Mouse (Mus musculus): ENCODE results near the gene 4632433K11Rik.

The 4632433K11Rik gene

DNA sequence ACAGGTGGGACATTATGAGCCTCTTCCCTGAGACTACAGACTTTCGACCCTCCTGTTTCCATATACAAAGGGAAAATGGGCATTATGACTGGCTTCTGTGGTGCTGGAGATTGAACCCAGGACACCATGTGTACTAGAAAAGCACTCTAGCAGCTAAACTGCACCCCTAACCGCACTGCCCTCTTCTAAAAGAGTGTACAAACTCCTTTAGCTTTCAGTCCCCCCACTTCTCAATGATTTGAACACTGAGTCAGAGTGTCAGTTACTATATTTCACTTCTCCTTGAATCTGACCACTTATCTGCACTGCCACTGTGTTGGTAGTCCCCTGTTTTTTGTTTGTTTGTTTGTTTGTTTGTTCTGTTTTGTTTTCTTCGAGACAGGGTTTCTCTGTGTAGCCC is at the start of gene 4632433K11Rik:
Gene 4632433K11Rik (plus strand): TSS at position 301 of the 400 bp plus-strand sequence.
- WGBS, result 86% methylated on average over 3 of the region's 3 CpGs

DNA sequence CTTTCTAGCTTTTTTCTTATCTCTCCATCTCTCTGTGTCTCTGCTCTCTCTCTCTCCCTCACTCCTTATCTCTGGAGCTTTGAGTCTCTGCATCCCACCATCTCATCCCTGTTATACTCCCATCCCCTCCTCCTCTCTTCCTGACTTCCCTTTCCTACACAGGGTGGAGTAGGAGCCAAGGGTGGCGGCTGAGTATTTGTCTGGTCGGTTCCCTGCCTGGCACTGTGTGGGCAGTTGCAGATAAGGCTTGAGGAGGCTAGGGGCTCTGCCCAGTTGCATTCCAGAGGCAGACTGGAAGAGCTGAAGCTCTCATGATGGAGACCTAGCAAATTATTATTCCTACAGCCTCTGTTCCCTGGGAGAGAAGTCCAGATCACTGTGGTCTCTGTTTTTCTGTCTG is 45.7 kb upstream of the 4632433K11Rik start:
- 57% methylated on average over 2 of the region's 2 CpGs for WGBS

GRCm38 (mm10) chr7:4993347-4993998 is 40.4 kb upstream of the 4632433K11Rik start:
- 59% methylated on average over 55 of the region's 55 CpGs for WGBS

- WGBS, result 67% methylated on average over 59 of the region's 59 CpGs
These were observed 39.7 kb upstream of the 4632433K11Rik start for GRCm38 (mm10) chr7:4993999-4994788.

- 5% methylated on average over 19 of the region's 19 CpGs for WGBS
These were observed 38.5 kb upstream of the 4632433K11Rik start for GRCm38 (mm10) chr7:4995268-4996002.

GRCm38 (mm10) chr7:4996003-4996895 is 37.7 kb upstream of the 4632433K11Rik start, which contains the start of gene Zfp579:
Gene Zfp579, minus strand, starts transcription at chr7:4996158.
- 3% methylated on average over 17 of the region's 26 CpGs for WGBS

- 37% methylated on average over 8 of the region's 8 CpGs for WGBS
These were observed 37.0 kb upstream of the 4632433K11Rik start for GRCm38 (mm10) chr7:4996934-4997333.

DNA sequence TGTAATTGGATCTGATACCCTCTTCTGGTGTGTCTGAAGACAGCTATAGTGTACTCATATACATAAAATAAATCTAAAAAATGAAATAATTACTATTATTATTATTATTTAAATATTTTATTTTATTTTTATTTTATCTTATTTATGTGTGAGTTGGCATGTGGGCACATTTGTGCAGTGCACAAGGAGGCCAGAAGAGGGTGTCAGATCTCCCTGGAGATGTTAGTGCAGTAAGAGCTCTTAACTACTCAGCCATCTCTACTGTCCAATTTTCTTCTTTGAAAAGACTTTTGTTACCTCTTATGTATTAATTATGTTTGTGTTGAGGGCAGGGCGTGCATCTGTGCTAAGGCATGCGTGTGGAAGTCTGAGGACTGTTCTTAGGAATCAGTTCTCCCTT is 34.0 kb upstream of the 4632433K11Rik start:
- 48% methylated on average over 2 of the region's 2 CpGs for WGBS

DNA sequence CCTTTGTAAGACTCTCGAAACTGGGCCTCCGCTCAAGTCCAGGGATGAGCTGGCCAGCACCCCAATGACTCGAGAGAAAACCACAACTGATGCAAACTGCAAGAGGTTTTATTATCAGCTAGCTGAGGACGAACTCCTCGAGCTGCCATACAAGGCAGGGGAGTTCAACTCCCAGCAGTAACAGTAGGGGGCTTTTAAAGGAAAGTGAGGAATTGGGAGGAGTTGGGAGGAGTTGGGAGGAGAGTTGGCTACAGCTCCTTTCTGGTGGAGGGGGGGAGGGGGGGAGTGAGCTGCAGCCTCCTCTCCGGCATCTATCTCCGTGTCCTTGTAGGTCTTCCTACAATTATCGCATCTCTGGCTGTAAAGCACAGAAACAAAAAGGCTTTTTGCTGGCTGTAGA is 31.0 kb upstream of the 4632433K11Rik start:
- 56% methylated on average over 8 of the region's 8 CpGs for WGBS

- WGBS, result 98% methylated on average over 26 of the region's 26 CpGs
These were observed 25.7 kb upstream of the 4632433K11Rik start for GRCm38 (mm10) chr7:5008229-5008628.

GRCm38 (mm10) chr7:5012681-5013513 is 21.0 kb upstream of the 4632433K11Rik start:
- 90% methylated on average over 27 of the region's 27 CpGs for WGBS

- under 1% methylated on average over 42 of the region's 42 CpGs for WGBS
These were observed 19.4 kb upstream of the 4632433K11Rik start, which contains the start of the genes Zfp524 and Fiz1 for GRCm38 (mm10) chr7:5014251-5015117. Gene Zfp524, plus strand, starts transcription at chr7:5014415. Gene Fiz1, minus strand, starts transcription at chr7:5014697.

GRCm38 (mm10) chr7:5015118-5016001 is 18.6 kb upstream of the 4632433K11Rik start, which contains the start of gene Gm44973:
Gene Gm44973, plus strand, starts transcription at chr7:5015496.
- under 1% methylated on average over 75 of the region's 76 CpGs for WGBS

DNA sequence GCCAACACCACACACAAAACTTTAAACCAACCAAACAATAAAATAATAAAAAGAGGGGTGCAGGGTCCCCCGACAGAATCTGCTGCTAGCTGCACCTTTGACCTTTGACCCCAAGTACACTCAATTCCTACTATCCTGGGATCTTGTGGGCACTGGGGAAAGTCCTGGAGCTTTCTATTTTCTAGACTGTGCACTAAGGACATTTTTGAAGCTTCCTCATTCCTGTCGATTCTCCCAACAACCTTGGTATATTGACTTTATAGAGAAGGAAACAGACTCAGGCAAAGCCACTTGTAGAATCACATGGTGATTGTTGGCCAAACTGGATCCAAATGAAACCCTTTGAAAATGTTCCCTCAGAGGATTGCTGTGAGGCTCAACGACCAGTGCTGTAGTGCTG is 17.9 kb upstream of the 4632433K11Rik start:
- 45% methylated on average over 3 of the region's 3 CpGs for WGBS

GRCm38 (mm10) chr7:5016920-5017319 is 17.0 kb upstream of the 4632433K11Rik start:
- 99% methylated on average over 2 of the region's 2 CpGs for WGBS

- WGBS, result 94% methylated on average over 16 of the region's 16 CpGs
These were observed 16.6 kb upstream of the 4632433K11Rik start for GRCm38 (mm10) chr7:5017352-5017751.

DNA sequence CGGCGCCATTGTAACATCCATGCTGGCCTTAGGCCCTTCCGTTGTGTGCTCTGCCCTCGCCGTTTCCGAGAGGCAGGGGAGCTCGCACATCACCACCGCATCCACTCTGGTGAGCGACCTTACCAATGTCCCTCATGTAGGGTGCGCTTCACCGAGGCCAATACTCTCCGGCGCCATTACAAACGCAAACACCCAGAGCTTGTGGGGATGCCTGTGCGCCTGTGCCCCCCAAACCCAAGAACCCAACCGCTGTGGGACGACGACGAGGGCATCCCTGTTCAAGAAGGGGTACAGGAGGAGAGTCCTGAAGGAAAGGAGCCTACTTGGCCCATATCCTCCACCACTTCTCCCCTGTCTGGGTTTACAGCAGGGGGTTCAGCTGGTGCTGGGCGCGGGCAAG is 16.0 kb upstream of the 4632433K11Rik start:
- 97% methylated on average over 21 of the region's 21 CpGs for WGBS

GRCm38 (mm10) chr7:5019576-5019975 is 14.3 kb upstream of the 4632433K11Rik start:
- 17% methylated on average over 8 of the region's 8 CpGs for WGBS
